Mouse (Mus musculus) cerebellum, adult 2 months (tissue): Measurements from ENCODE around the gene C130050O18Rik. TPM values are rescaled to one million over a fixed set of nuclear protein-coding genes. Genes with fewer than 3 reads are reported as not detected.

Source experiments
- DNase-seq, 2 experiments: peaks; one replicate each; pipeline ENCODE4 v3.0.0; 2021
- H3K27ac ChIP-seq: fragments of 200-500 bp; 2 replicates; pipeline ENCODE4 v1.5.1; 2012; ENCODE audit warnings: low read length, control low read depth, inconsistent platforms; ENCODE audit not compliant: insufficient read depth
- H3K27me3 ChIP-seq: fragments of 200-500 bp; 2 replicates; pipeline ENCODE4 v1.6.1; 2012; ENCODE audit warnings: inconsistent platforms, mild to moderate bottlenecking, low read length, moderate library complexity; ENCODE audit not compliant: control insufficient read depth, insufficient read depth
- H3K4me1 ChIP-seq: fragments of 200-500 bp; 2 replicates; pipeline ENCODE4 v1.6.1; 2011; ENCODE audit warnings: low read length; ENCODE audit not compliant: control insufficient read depth, insufficient read depth
- H3K4me3 ChIP-seq: fragments of 200-500 bp; replicated peaks from 2 replicates; pipeline ENCODE3; 2011; ENCODE audit warnings: mild to moderate bottlenecking, low read depth, low read length, control low read depth; ENCODE audit not compliant: insufficient read depth
- CTCF ChIP-seq: fragments of 200-500 bp; IDR thresholded peaks from 2 replicates; pipeline ENCODE4 v1.5.1; 2011; ENCODE audit warnings: low read depth, mild to moderate bottlenecking, control low read depth, low read length, moderate library complexity, borderline replicate concordance; ENCODE audit not compliant: insufficient read depth
- POLR2A ChIP-seq: fragments of 200-500 bp; IDR thresholded peaks from 2 replicates; pipeline ENCODE4 v1.6.1; 2011; ENCODE audit warnings: low read length, control low read depth, borderline replicate concordance; ENCODE audit not compliant: insufficient read depth
- WGBS: fragments of 180-500 bp; shearing (Covaris S2); methylation state at CpG from one replicate; pipeline ENCODE4 v1.1.7; 2018; 5-methylcytosine and 5-hydroxymethylcytosine counted together
- polyA plus RNA-seq: library from polyadenylated mRNA; depleted of rRNA; stranded (reverse); fragments of >200 nt; gene quantifications from 2 replicates; pipeline ENCODE4 v1.2.3, GENCODE M21; 2012

The C130050O18Rik gene
- polyA plus RNA-seq, 1 experiment, result 0.21 TPM

DNA sequence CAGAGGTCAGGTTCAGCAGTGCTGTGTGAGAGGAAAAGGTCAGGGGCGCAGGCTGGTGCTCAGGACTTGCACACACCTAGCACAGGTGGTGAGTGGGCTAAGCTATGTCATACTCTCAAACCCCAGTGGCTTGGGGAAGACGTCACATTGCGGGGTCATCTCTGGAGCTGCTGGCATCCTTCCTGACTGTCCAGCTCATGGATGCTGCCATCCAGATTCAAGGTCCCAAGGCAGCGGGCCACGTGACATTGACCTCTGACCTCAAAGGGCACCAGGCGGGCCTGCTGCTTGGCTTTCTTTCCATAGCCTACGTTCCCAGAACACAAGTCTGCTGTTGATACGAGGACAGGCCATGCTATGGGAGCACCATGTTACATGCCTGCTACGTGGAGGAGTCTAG is 21.9 kb downstream of the C130050O18Rik start:
- Histone ChIP-seq H3K4me3 (no peak overlapping the region), H3K4me1 (peaks cover 32% of the 10 kb centered on the region), H3K27ac (no peak overlapping the region), H3K27me3 (no peaks in the 10 kb centered on the region)
- 91% methylated on average over 9 of the region's 9 CpGs for WGBS
- TF ChIP-seq CTCF, result no peak
- no peak for TF ChIP-seq POLR2A
- no peak for DNase-seq

DNA sequence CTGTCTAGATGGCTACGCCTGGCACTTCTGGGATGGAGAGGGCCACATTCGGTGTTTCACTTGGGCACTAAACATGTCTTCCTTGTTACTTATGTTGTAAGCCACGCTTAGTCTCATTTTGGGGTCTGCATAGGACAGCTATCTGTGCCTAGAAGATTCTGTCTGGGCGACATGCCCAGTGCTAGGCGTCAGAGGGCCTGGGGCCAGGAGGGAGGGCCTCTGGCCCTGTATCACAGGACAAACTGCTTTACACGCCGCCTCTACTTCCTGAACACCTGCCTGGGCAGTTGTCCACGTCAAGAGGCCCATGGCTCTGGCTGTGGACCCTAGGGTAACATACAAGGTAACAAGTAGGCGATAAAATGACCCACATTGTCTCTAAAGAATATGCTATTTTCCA is 22.9 kb downstream of the C130050O18Rik start:
- peak in 1 of 2 experiments; percentile 42 for DNase-seq
- TF ChIP-seq CTCF (no peak), POLR2A (no peak)
- H3K4me1 ChIP-seq, result peaks cover 28% of the 10 kb centered on the region

DNA sequence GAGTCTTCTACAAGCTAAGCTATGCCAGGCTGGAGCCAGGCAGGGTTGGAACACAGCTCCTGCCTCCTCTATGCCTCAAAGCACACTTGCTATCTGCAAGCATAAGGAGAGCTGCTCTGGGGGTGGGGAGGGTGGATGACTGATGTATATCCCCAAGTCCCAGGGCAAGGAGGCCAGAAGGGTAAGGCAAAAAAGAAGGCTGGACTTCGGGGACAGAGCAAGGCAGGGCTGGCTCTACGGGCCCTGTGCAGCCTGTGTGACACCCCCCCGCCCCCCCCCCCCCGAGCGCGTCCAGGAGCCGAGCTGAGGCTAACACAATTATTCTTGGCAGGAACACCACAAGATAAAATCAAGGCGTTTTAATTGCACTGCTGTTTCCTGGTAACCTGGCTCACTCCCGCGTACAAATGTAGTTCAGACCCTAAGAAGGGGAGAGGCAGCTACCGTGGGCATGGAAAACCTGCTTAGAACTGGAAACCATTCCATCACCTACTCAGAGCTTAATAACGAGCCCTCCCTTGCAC is 24.8 kb downstream of the C130050O18Rik start:
- H3K4me1 ChIP-seq, result peaks cover 24% of the 10 kb centered on the region
- no peak for TF ChIP-seq POLR2A
- TF ChIP-seq CTCF, result no peak
- H3K27ac ChIP-seq, result no peak overlapping the region
- no peak for DNase-seq
- H3K27me3 ChIP-seq, result no peaks in the 10 kb centered on the region
- no peak overlapping the region for H3K4me3 ChIP-seq
- 49% methylated on average over 12 of the region's 12 CpGs for WGBS

More for the DNA sequence above, 22.9 kb downstream of the C130050O18Rik start:
- Histone ChIP-seq H3K27me3 (no peaks in the 10 kb centered on the region), H3K27ac (no peak overlapping the region), H3K4me3 (no peak overlapping the region)
- WGBS, result 20% methylated on average over 9 of the region's 9 CpGs

DNA sequence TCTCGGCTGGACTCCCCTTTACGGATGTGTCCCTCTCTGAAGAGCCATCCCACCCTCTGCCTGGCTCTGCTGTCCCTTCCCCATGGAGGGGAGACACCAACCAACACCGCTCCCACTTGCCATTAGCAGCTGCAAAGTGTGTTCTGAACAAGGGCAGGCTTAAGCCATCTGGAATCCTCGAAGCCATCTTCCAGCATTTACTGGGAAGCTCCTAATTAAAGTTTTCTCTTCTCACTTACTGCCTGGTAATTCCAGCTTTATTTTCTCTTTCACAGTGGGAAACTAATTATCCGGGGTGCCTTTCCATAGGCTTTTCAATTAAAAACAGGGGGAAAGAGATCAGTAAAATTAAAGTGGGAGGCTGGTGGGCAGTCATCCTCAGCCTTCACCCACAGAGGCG is 27.3 kb downstream of the C130050O18Rik start:
- Histone ChIP-seq H3K27me3 (no peaks in the 10 kb centered on the region), H3K4me1 (peaks cover 24% of the 10 kb centered on the region), H3K4me3 (no peak overlapping the region), H3K27ac (no peak overlapping the region)
- DNase-seq, result no peak
- WGBS, result 82% methylated on average over 6 of the region's 6 CpGs
- TF ChIP-seq POLR2A (no peak), CTCF (no peak)

DNA sequence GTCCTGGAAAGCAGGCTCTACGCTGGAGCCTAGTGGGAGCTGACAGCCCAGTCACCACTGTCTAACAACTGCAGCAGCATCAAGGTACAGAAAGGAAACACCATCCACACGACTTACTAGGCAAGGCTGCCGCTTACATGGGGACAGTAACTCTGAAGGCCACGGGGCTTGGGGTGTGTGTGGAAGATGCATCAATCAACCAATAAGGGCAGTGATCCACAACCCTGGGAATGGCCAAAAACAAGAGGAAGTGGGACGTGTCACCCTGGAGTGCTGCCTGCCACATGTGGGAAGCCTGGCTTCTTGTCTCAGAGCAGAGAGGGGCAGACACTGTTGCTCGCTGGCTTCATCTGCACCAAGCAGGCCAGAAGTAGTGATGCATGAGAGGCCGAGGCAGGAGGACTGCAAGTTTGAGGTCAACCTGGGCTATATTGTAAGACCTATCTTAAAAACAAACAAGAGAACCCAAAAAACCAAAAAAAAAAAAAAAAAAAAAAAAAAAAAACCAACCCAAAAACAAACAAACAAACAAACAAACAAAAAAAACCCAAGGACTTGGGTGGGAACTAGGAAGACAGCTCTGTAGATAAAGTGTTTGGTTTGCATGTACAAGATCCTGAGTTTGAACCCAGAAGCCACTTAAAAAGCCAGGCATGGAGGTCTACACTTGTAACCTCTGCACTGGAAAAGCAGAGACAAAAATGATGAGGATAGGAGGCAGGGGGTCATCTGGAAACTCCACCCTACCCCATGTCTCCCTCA is 27.8 kb downstream of the C130050O18Rik start:
- TF ChIP-seq POLR2A, result no peak
- no peak for TF ChIP-seq CTCF
- H3K4me1 ChIP-seq, result peaks cover 22% of the 10 kb centered on the region
- H3K27me3 ChIP-seq, result no peaks in the 10 kb centered on the region
- no peak overlapping the region for H3K27ac ChIP-seq
- H3K4me3 ChIP-seq, result no peak overlapping the region
- DNase-seq, result no peak
- WGBS, result 77% methylated on average over 7 of the region's 7 CpGs

DNA sequence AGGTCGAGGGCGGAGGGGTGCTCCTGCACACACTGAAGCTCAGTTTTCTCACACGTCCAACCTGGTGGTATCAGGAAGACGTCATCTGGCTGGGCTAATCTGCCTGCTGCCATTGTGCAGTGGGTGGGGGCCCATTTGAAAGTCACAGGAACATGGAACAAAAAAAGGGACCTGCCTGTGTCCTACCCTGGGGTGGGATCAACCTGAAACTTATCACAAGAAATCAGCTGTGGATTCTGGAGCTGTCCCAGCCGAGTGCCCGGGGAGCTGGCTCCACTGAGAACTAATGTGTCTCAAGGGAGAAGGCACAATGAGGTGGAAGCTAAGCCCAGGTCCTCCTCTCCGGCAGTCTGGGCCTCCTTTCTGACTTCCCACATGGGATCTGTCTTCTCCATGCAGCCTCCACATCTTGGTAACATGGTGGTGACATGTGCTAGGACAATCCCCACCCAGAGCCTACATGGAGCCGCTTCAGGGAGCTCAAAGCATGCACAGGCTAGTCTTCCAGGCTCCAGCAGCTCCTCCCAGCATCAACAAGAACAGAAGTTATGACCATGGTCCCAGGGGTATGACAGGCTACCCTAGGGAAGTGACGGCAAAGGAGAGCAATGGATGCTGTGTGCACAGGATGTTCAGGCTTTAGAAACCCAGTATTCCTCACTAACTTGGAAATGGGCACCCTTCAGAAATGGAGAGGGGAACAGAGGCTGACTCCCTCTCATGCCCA is 28.9 kb downstream of the C130050O18Rik start:
- H3K4me1 ChIP-seq, result peaks cover 12% of the 10 kb centered on the region
- 84% methylated on average over 9 of the region's 9 CpGs for WGBS
- no peak overlapping the region for H3K27ac ChIP-seq
- no peak for TF ChIP-seq CTCF
- TF ChIP-seq POLR2A, result no peak
- DNase-seq, result no peak
- H3K27me3 ChIP-seq, result no peaks in the 10 kb centered on the region
- H3K4me3 ChIP-seq, result no peak overlapping the region

DNA sequence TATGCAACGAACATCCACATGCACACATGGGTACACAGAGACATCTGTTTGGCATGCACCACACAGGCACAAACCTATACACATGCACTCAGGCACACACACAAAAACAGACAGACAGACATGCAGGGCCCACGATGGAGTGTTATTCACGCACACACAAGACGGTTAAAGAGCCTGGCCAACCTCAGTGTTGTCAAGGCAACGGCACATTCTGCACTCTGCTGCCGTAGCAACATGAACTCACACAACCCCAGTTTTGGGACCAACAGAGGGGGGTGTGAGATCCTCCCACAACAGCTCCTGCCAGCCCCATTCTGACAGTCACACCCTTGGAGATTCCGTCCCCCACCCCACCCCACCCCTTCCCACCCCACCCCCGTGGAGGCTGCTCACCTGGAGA is 29.9 kb downstream of the C130050O18Rik start:
- Histone ChIP-seq H3K27me3 (no peaks in the 10 kb centered on the region), H3K4me3 (no peak overlapping the region), H3K27ac (no peak overlapping the region), H3K4me1 (peaks cover 3% of the 10 kb centered on the region)
- no peak for DNase-seq
- TF ChIP-seq POLR2A (no peak), CTCF (no peak)
- WGBS, result 41% methylated on average over 8 of the region's 8 CpGs
